Mouse (Mus musculus) liver, embryonic 14 days (tissue): Measurements from ENCODE around the gene Unc50. TPM values are rescaled to one million over a fixed set of nuclear protein-coding genes. Genes with fewer than 3 reads are reported as not detected.

Experiments
- polyA plus RNA-seq: library from polyadenylated mRNA; depleted of rRNA; stranded (reverse); fragments of >200 nt; gene quantifications from 2 replicates; pipeline ENCODE4 v1.2.3, GENCODE M21; 2012; rRNA removed

Gene Unc50
- 41.0 and 49.1 TPM in 2 replicates for polyA plus RNA-seq

GRCm38 (mm10) chr1:37429366-37430296, at the start of gene Unc50, which contains the start of gene Coa5:
Unc50 (plus strand) TSS chr1:37430139.
Coa5 (minus strand) TSS chr1:37430103.

Other genes starting within 250 kb of the Unc50 start
- gene Cnga3, start 215.7 kb upstream of the Unc50 start, polyA plus RNA-seq, result not detected in 2 replicates
- gene Inpp4a, start 130.3 kb upstream of the Unc50 start, polyA plus RNA-seq, result 1.7 and 2.0 TPM in 2 replicates
- gene Coa5, start within 50 bp of the Unc50 start, polyA plus RNA-seq, result 21.9 and 26.8 TPM in 2 replicates
- gene Mgat4a, start 110.9 kb downstream of the Unc50 start, polyA plus RNA-seq, result 0.83 and 1.0 TPM in 2 replicates